Mouse (Mus musculus): Measurements from ENCODE around the gene Selenov. TPM values are rescaled to one million over a fixed set of nuclear protein-coding genes. Genes with fewer than 3 reads are reported as not detected.
A peak's percentile ranks its signal among the peaks of the same experiment; 100 is the strongest.

The Selenov gene
- total and polyA plus RNA-seq, 2 experiments, result not detected

DNA sequence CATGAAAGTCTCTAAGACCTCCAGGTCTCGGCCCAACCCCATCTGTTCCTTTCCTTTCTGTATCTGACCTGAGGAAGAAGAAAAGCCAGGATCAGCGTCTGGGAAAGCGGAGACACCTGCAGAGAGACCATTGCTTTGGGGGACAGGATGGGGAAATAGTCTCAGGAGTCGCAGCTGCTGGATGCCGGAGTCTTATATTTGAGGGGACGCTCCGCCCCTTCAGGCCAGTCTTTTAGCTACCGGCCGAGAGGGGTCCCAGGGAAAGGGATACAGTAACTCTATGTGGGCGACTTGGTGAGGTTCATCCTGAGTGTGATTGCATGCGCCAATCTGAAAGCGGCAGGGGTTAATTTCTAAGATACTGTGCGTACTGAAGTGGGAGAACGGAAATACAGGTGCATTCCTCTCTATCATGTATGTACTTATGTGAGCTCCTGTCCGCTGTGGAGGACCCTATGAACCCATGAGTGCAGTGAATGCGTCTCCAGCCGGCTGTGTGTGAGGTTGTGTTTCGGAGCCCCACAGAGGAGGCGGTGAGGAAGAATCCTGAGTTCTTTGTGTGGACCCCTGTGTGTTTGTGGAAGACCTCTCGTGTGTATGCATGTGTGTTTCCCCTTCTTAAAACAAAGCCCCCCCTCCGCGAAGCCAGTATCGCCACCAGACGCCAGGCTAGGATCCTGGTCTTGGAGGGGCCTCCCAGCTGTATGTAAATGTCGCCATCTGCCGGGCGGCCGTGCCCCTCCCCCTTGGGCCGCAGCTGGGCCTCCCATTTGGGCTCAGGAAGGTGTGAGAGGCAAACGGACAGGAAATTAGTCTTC is 10.8 kb upstream of the Selenov start, which contains the start of gene Dll3:
Gene Dll3 (minus strand): TSS at position 623 of the 818 bp plus-strand sequence.
- no peak within 1 kb of the TSS for H3K4me3 ChIP-seq (ENCODE audit: insufficient read depth, low read depth, low read length)
- H3K79me2 ChIP-seq (ENCODE audit: control insufficient read depth, insufficient read depth, low read length), result no peaks in the 10 kb centered on the region
- H3K27me3 ChIP-seq (ENCODE audit: control insufficient read depth, insufficient read depth, low read length), result peaks cover 7% of the 10 kb centered on the region
- H3K27ac ChIP-seq (replicated peaks; ENCODE audit: insufficient read depth, low read depth, low read length), result no peak within 1 kb of the TSS
- H3K4me1 ChIP-seq (ENCODE audit: control insufficient read depth, insufficient read depth, low read length), result no peaks in the 10 kb centered on the region
- WGBS, result 6% methylated on average over 30 of the region's 30 CpGs
- no peak for DNase-seq (ENCODE audit: extremely low read depth, low read depth, low spot score)
- H3K9ac ChIP-seq (ENCODE audit: low read depth, low read length), result no peak within 1 kb of the TSS
- no peak for TF ChIP-seq POLR2A (IDR thresholded peaks at IDR 0.05; ENCODE audit: extremely low read depth, insufficient read depth, low read length)
- TF ChIP-seq CTCF (IDR thresholded peaks at IDR 0.05; ENCODE audit: low read depth, low read length), result peak; percentile 59
- peaks cover 4% of the 10 kb centered on the region; the same call in 1 of the 2 replicates for H3K36me3 ChIP-seq (ENCODE audit: control insufficient read depth, insufficient read depth, low read length)

DNA sequence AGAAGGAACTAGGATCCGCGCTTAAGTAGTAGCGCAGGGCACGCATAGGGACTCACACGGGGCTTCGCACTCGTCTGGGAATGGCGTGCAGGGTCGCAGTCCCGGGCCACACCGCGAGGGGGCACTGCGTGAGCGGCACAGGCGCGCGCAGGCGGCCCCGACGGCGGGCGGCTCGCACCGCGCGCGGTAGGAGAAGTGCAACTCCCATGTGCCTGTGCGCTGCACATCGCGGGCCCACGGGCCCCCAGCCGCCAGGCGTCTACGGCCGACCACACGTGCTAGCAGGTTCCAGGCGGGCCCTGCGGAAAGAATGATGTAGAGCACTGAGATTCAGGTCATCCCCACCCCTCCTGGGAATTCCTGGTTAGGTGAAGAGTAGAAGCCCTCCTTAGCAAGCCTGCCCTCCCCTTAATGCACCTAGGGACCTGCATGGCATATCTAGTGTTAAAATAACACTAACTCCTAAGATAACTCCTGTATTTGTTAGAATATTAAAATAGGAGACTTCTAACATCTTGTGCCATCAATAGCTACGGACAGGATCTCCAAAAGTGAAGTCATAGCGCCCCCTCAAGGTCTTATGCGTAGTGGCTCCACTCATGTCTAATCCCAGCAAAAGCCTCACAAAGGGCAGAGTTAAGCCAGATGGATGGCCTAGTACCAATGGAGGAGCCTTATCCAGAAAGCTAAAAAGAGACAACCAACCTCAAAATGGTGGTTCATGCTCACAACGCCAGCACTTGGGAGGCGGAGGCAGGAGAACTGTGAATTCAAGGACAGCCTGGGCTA is 8.0 kb upstream of the Selenov start:
- no peaks in the 10 kb centered on the region for H3K36me3 ChIP-seq (ENCODE audit: control insufficient read depth, insufficient read depth, low read length)
- no peak overlapping the region for H3K4me3 ChIP-seq (ENCODE audit: insufficient read depth, low read depth, low read length)
- WGBS, result 21% methylated on average over 43 of the region's 43 CpGs
- TF ChIP-seq CTCF (IDR thresholded peaks at IDR 0.05; ENCODE audit: low read depth, low read length), result peak; percentile 40
- TF ChIP-seq POLR2A (IDR thresholded peaks at IDR 0.05; ENCODE audit: extremely low read depth, insufficient read depth, low read length), result no peak
- no peaks in the 10 kb centered on the region for H3K4me1 ChIP-seq (ENCODE audit: control insufficient read depth, insufficient read depth, low read length)
- peak; percentile 50 for DNase-seq (ENCODE audit: extremely low read depth, low read depth, low spot score)
- H3K79me2 ChIP-seq (ENCODE audit: control insufficient read depth, insufficient read depth, low read length), result no peaks in the 10 kb centered on the region
- peaks cover 14% of the 10 kb centered on the region for H3K27me3 ChIP-seq (ENCODE audit: control insufficient read depth, insufficient read depth, low read length)
- no peak overlapping the region for H3K9ac ChIP-seq (ENCODE audit: low read depth, low read length)
- H3K27ac ChIP-seq (replicated peaks; ENCODE audit: insufficient read depth, low read depth, low read length), result no peak overlapping the region

DNA sequence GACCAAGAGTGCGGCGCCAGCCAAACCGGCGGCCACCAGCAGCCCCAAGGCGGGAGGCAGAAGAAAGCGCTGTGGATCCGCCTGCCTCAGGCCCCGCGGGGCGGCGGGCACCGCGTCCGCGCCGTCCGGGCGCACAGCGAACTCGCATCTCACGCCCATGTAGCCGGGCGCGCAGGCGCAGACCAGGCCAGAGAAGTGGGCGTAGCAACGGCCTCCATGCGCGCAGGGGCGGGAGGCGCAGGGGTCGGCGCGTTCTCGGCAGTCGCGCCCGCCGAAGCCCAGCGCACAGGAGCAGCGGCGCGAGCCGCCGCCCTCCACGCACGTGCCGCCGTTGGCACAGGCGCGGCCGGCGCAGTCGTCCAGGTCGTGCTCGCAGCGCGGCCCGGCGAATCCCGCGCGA is 3.5 kb upstream of the Selenov start:
- Histone ChIP-seq H3K27ac (replicated peaks; ENCODE audit: insufficient read depth, low read depth, low read length) (no peak overlapping the region), H3K9ac (ENCODE audit: low read depth, low read length) (no peak overlapping the region; the same call in 1 of the 2 replicates), H3K36me3 (ENCODE audit: control insufficient read depth, insufficient read depth, low read length) (no peaks in the 10 kb centered on the region), H3K79me2 (ENCODE audit: control insufficient read depth, insufficient read depth, low read length) (no peaks in the 10 kb centered on the region), H3K4me3 (ENCODE audit: insufficient read depth, low read depth, low read length) (peak overlapping the region; percentile 45; the same call in 1 of the 2 replicates), H3K4me1 (ENCODE audit: control insufficient read depth, insufficient read depth, low read length) (no peaks in the 10 kb centered on the region), H3K27me3 (ENCODE audit: control insufficient read depth, insufficient read depth, low read length) (peaks cover 15% of the 10 kb centered on the region)
- no peak for TF ChIP-seq POLR2A (IDR thresholded peaks at IDR 0.05; ENCODE audit: extremely low read depth, insufficient read depth, low read length)
- TF ChIP-seq CTCF (IDR thresholded peaks at IDR 0.05; ENCODE audit: low read depth, low read length), result no peak
- DNase-seq (ENCODE audit: extremely low read depth, low read depth, low spot score), result no peak
- WGBS, result 8% methylated on average over 63 of the region's 63 CpGs

GRCm38 (mm10) chr7:28290165-28290564 is 821 bp downstream of the Selenov start:
- H3K79me2 ChIP-seq (ENCODE audit: control insufficient read depth, insufficient read depth, low read length), result no peaks in the 10 kb centered on the region
- no peaks in the 10 kb centered on the region for H3K36me3 ChIP-seq (ENCODE audit: control insufficient read depth, insufficient read depth, low read length)
- no peak for DNase-seq (ENCODE audit: extremely low read depth, low read depth, low spot score)
- H3K4me3 ChIP-seq (ENCODE audit: insufficient read depth, low read depth, low read length), result no peak overlapping the region
- WGBS, result 2% methylated on average over 16 of the region's 18 CpGs
- H3K27me3 ChIP-seq (ENCODE audit: control insufficient read depth, insufficient read depth, low read length), result peaks cover 19% of the 10 kb centered on the region
- TF ChIP-seq POLR2A (IDR thresholded peaks at IDR 0.05; ENCODE audit: extremely low read depth, insufficient read depth, low read length) (no peak), CTCF (IDR thresholded peaks at IDR 0.05; ENCODE audit: low read depth, low read length) (no peak)
- no peak overlapping the region for H3K27ac ChIP-seq (replicated peaks; ENCODE audit: insufficient read depth, low read depth, low read length)
- H3K4me1 ChIP-seq (ENCODE audit: control insufficient read depth, insufficient read depth, low read length), result no peaks in the 10 kb centered on the region
- no peak overlapping the region for H3K9ac ChIP-seq (ENCODE audit: low read depth, low read length)

DNA sequence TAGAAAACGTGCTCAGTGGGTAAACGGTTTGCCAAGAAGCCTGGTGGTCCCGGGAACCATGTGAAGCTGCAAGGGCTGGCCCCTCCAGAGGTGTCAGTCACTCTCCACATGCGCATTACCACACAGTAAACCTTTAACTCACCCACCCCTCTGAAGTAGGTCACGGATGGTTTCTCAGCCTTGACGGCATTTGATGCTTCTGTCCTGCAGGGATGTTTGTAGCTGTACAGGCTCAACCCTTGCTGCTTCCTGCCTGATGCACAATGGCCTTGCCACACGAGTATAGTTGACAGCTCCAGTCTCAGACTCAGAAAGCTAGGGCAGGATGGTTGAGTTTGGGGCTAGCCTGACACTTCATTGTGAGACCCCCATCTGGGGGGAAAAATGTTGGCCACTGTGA is 10.4 kb downstream of the Selenov start:
- Histone ChIP-seq H3K9ac (ENCODE audit: low read depth, low read length) (no peak overlapping the region), H3K27me3 (ENCODE audit: control insufficient read depth, insufficient read depth, low read length) (no peaks in the 10 kb centered on the region), H3K79me2 (ENCODE audit: control insufficient read depth, insufficient read depth, low read length) (no peaks in the 10 kb centered on the region), H3K36me3 (ENCODE audit: control insufficient read depth, insufficient read depth, low read length) (no peaks in the 10 kb centered on the region), H3K27ac (replicated peaks; ENCODE audit: insufficient read depth, low read depth, low read length) (no peak overlapping the region), H3K4me3 (ENCODE audit: insufficient read depth, low read depth, low read length) (no peak overlapping the region), H3K4me1 (ENCODE audit: control insufficient read depth, insufficient read depth, low read length) (no peaks in the 10 kb centered on the region)
- DNase-seq (ENCODE audit: extremely low read depth, low read depth, low spot score), result no peak
- no peak for TF ChIP-seq POLR2A (IDR thresholded peaks at IDR 0.05; ENCODE audit: extremely low read depth, insufficient read depth, low read length)
- TF ChIP-seq CTCF (IDR thresholded peaks at IDR 0.05; ENCODE audit: low read depth, low read length), result no peak
- 80% methylated on average over 7 of the region's 7 CpGs for WGBS

Data from liver, adult 2 months (tissue).